Mouse (Mus musculus) R1 (cell line): ENCODE data around the gene Vmn1r94.
"Not testable (repeated sequence)": the region's sequence is repeated elsewhere in the genome, so short reads cannot be mapped to it uniquely, and the experiment has no call there.

Experiments used
- DNase-seq: peaks from one replicate; pipeline ENCODE4 v3.0.0-alpha.2; 2018; ENCODE audit warnings: low read depth, low spot score

Gene Vmn1r94

GRCm38 (mm10) chr7:20168277-20168676, at the start of gene Vmn1r94:
TSS of gene Vmn1r94 (minus strand) at chr7:20168377.
- not testable (repeated sequence) for DNase-seq

DNA sequence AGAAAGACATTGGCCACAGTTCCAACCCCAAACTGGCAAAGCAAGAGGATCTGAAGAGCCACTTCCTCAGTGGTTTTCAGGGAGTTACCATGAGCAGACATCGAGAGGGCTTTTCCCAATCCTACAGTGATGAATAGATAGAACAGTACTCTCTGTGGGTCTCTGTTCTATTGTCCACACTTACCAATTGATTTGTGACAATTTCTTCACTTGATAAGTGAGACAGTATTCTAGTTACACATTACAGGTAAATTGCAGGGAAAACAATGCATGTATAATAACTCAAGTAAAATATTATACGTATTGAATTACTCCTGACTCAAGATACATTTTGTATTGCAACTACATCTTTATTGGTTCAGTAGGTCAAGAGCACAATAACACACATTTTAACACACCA, 37.3 kb upstream of the Vmn1r94 start, which contains the start of gene Gm6164:
Gm6164 (minus strand) TSS at position 101 of the 400 bp plus-strand sequence.
- DNase-seq: not testable (repeated sequence)

- not testable (repeated sequence) for DNase-seq
Measured at GRCm38 (mm10) chr7:20193410-20193809, 25.2 kb upstream of the Vmn1r94 start, which contains the start of gene Vmn1r95. TSS of gene Vmn1r95 (plus strand) at chr7:20193710.

DNA sequence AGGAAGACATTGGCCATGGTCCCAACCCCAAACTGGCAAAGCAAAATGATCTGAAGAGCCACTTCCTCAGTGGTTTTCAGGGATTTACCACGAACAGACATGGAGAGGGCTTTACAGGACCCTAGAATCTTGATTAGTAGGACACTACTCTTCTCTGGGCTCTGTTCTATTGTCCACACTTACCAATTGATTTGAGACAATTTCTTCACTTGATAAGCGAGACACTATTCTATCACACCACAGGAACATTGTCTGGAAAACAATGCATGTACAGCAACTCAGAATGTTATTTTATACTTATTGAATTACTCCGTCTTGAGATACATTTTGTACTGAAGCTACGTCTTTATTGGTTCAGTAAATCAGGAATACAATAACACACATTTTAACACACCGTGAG, 29.2 kb downstream of the Vmn1r94 start, which contains the start of gene Vmn1r93:
Vmn1r93 (minus strand) TSS at position 101 of the 400 bp plus-strand sequence.
- DNase-seq: not testable (repeated sequence)

GRCm38 (mm10) chr7:20122479-20122878, 45.7 kb downstream of the Vmn1r94 start, which contains the start of gene Gm16442:
TSS of gene Gm16442 (minus strand) at chr7:20122579.
- DNase-seq: not testable (repeated sequence)
